Mouse (Mus musculus): ENCODE measurements around the gene Fcer2a.

- TF ChIP-seq CTCF (IDR thresholded peaks at IDR 0.05; ENCODE audit: low read depth, low read length): no peak
- no peak for TF ChIP-seq POLR2A (IDR thresholded peaks at IDR 0.05; ENCODE audit: borderline replicate concordance, low read depth, low read length)
Measured at GRCm38 (mm10) chr8:3678831-3679230, 15.1 kb downstream of the Fcer2a start.
